Mouse (Mus musculus) ES-E14 (cell line): ENCODE results near the gene Arhgap32.

Experiments
- CHD2 ChIP-seq: IDR thresholded peaks from 2 replicates; pipeline ENCODE4 v1.6.1; 2014; ENCODE audit warnings: mild to moderate bottlenecking, low read depth, low read length, inconsistent platforms
- HCFC1 ChIP-seq: IDR thresholded peaks from 2 replicates; pipeline ENCODE4 v1.6.1; 2012; ENCODE audit warnings: low read length, inconsistent platforms, borderline replicate concordance; ENCODE audit not compliant: insufficient read depth
- ZC3H11A ChIP-seq: IDR thresholded peaks from 2 replicates; pipeline ENCODE4 v1.6.1; 2012; ENCODE audit warnings: low read depth, mild to moderate bottlenecking, inconsistent platforms, low read length, borderline replicate concordance
- ZNF384 ChIP-seq: IDR thresholded peaks from 2 replicates; pipeline ENCODE4 v1.6.1; 2012; ENCODE audit warnings: low read depth, low read length, inconsistent platforms

- TF ChIP-seq HCFC1 (no peak), ZC3H11A (no peak), CHD2 (no peak), ZNF384 (no peak)
Observed at GRCm38 (mm10) chr9:32181170-32181569, 65.2 kb downstream of the Arhgap32 start.
